Mouse (Mus musculus) erythroblast, embryonic 14.5 days (primary cell): ENCODE results near the gene Fbxl19.

Experiments used
- GATA1 ChIP-seq: IDR thresholded peaks from 2 replicates; pipeline ENCODE4 v1.6.1; 2012; ENCODE audit warnings: low read length, inconsistent platforms, mixed read lengths
- TAL1 ChIP-seq: IDR thresholded peaks from 3 replicates; pipeline ENCODE4 v1.6.1; 2012; ENCODE audit warnings: low read length, inconsistent platforms, mixed read lengths

- no peak for TF ChIP-seq TAL1
- no peak for TF ChIP-seq GATA1
These were observed 23.5 kb downstream of the Fbxl19 start for GRCm38 (mm10) chr7:127767671-127768345.
